In the genomic region with DNA sequence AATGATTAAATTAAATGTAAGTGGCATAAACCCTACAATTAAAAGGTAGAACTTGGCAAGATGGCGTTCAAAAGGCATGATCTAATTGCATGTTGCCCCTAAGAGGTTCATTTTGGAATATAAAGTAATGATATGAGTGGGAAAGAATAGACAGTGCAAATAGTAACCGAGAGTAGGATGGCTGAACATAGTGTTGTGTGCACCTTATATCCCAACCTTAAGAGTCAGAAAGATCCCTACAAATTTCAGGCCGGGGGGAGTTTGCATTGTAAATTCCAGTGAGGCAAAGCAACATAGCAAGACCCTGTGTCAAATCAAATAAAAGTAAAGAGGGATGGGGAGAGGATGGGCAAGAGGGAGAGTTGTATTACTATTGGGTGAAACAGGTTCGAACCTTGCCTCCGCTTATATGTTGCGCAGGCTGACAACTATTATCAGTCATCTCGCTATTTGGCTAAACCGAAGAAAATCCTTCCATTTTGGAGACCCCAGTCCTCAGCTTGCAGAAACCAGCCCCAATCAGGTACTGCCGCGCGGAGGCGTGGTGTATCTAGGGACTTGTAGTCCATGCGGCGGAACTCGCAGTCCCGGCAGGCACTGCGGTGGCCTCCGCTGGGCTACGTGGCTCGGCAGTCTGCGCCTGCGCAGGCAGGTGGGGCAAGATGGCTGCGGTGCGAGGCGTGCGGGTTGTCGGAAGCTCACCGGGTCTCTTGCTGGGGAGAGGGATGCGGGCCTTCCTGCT, we compare ENCODE assay signal across 8 mouse cellular contexts. TPM values are rescaled to one million over a fixed set of nuclear protein-coding genes. Genes with fewer than 3 reads are reported as not detected.
DNase-seq lines count a peak whose midpoint lies in the region; ATAC-seq and TF ChIP-seq lines count a peak whose summit lies in the region.

No protein-coding gene starts in this region.

- DNase-seq in Patski (ENCODE audit: low read depth, low spot score): peak; percentile 73
- DNase-seq in cerebellum, postnatal 14 days: peak; percentile 98 to 99
- DNase-seq in frontal cortex, postnatal 25 days (ENCODE audit: low spot score in 2 of 2): peak; percentile 92 to 94
- DNase-seq in left cerebral cortex, adult 11 months (ENCODE audit: low spot score): peak; percentile 94
- peak; percentile 97 to 98 for DNase-seq in lung, postnatal 4 days
- peak; percentile 91 for DNase-seq in retina, postnatal 7 days (ENCODE audit: low read depth, low spot score)
- DNase-seq in urinary bladder, adult 2 months (ENCODE audit: low spot score): peak; percentile 93

- H3K36me3 ChIP-seq in hindbrain, embryonic 15.5 days: peaks cover 31% of the 10 kb centered on the region

- peak overlapping the region; percentile 82 for H3K4me3 ChIP-seq in hindbrain, embryonic 15.5 days

- peak; percentile 93 for ATAC-seq in Patski
- peak; percentile 99 for ATAC-seq in hindbrain, embryonic 15.5 days (ENCODE audit: low FRiP score, low read depth)

- H3K9ac ChIP-seq in hindbrain, embryonic 15.5 days: peak overlapping the region; percentile 79

- CTCF ChIA-PET in Patski (lab: Charles Lee): interaction anchor here (1.1 to 1.2 kb wide), 3 partner anchors 9 to 134 kb away, joined by 3 read pairs; partner anchors contain the start of gene Pcbd2

- peak overlapping the region; percentile 74 for H3K4me2 ChIP-seq in hindbrain, embryonic 15.5 days

- H3K4me1 ChIP-seq in hindbrain, embryonic 15.5 days (replicated peaks): peaks cover 24% of the 10 kb centered on the region

- H3K9me3 ChIP-seq in hindbrain, embryonic 15.5 days: no peaks in the 10 kb centered on the region

- POLR2A ChIA-PET in Patski (lab: Charles Lee): interaction anchor here (1.3 to 2.3 kb wide), 2 partner anchors 30 to 108 kb away, joined by 4 to 8 read pairs; partner anchors contain the start of gene Caml

- H3K27me3 ChIP-seq in Patski: peaks cover 2% of the 10 kb centered on the region
- no peaks in the 10 kb centered on the region for H3K27me3 ChIP-seq in hindbrain, embryonic 15.5 days

- in situ Hi-C loops in Patski (cut with MboI; ENCODE audit: low pct_unique_long_range_greater_than_20kb): no loop called here

- WGBS in hindbrain, embryonic 15.5 days: 5% methylated on average over 29 of the region's 29 CpGs

- peak overlapping the region; percentile 87 for H3K27ac ChIP-seq in hindbrain, embryonic 15.5 days (replicated peaks)

- TF ChIP-seq CTCF in Patski (IDR thresholded peaks at IDR 0.05): no peak

RNA-seq across cellular contexts. Expression of gene B4galt7, which starts 7.0 kb away (rescaled TPM):
- 26.2 TPM for polyA plus RNA-seq in Patski (2021)
- polyA plus RNA-seq in hindbrain, embryonic 15.5 days (2015; fragmentation: Nextera tagmentation; extraction: Ambion mirVana): 44.8 and 46.0 TPM in 2 replicates
- polyA plus RNA-seq in urinary bladder, adult 2 months (2012; rRNA removed): 17.7 and 22.1 TPM in 2 replicates

RNA-seq across cellular contexts. Expression of gene Tmed9, which starts 19.2 kb away (rescaled TPM):
- polyA plus RNA-seq in Patski (2021): 350 TPM
- 98.0 and 101 TPM in 2 replicates for polyA plus RNA-seq in hindbrain, embryonic 15.5 days (2015; fragmentation: Nextera tagmentation; extraction: Ambion mirVana)
- polyA plus RNA-seq in urinary bladder, adult 2 months (2012; rRNA removed): 136 and 157 TPM in 2 replicates

RNA-seq across cellular contexts. Expression of gene Fam193b, which starts 21.8 kb away (rescaled TPM):
- polyA plus RNA-seq in Patski (2021): 66.5 TPM
- 52.9 and 54.8 TPM in 2 replicates for polyA plus RNA-seq in hindbrain, embryonic 15.5 days (2015; fragmentation: Nextera tagmentation; extraction: Ambion mirVana)
- polyA plus RNA-seq in urinary bladder, adult 2 months (2012; rRNA removed): 86.0 and 97.9 TPM in 2 replicates

RNA-seq across cellular contexts. Expression of gene Caml, which starts 30.1 kb away (rescaled TPM):
- 53.4 TPM for polyA plus RNA-seq in Patski (2021)
- polyA plus RNA-seq in hindbrain, embryonic 15.5 days (2015; fragmentation: Nextera tagmentation; extraction: Ambion mirVana): 98.6 and 103 TPM in 2 replicates
- polyA plus RNA-seq in urinary bladder, adult 2 months (2012; rRNA removed): 44.0 and 46.8 TPM in 2 replicates

RNA-seq across cellular contexts. Expression of gene Ddx46, which starts 42.1 kb away (rescaled TPM):
- 57.1 TPM for polyA plus RNA-seq in Patski (2021)
- polyA plus RNA-seq in hindbrain, embryonic 15.5 days (2015; fragmentation: Nextera tagmentation; extraction: Ambion mirVana): 23.9 and 24.1 TPM in 2 replicates
- polyA plus RNA-seq in urinary bladder, adult 2 months (2012; rRNA removed): 33.9 and 35.8 TPM in 2 replicates

Comparison
In these comparisons a context has a peak if more than half of its experiments do, and no peak if none do; other contexts are left out.
1. Peak in every context shown above with its lines: DNase-seq, ATAC-seq, H3K4me3 ChIP-seq and H3K27ac ChIP-seq.